Mouse (Mus musculus) testis, adult 2 months (tissue): ENCODE data around the gene Tmc8.

Experiments used
- CTCF ChIP-seq: fragments of 200-500 bp; IDR thresholded peaks from 2 replicates; pipeline ENCODE4 v1.5.1; 2012; ENCODE audit warnings: low read depth, mild to moderate bottlenecking, inconsistent platforms, low read length, moderate library complexity; ENCODE audit not compliant: control insufficient read depth, insufficient read depth, insufficient replicate concordance
- POLR2A ChIP-seq: fragments of 200-500 bp; IDR thresholded peaks from 2 replicates; pipeline ENCODE4 v1.6.1; 2012; ENCODE audit warnings: low read depth, mild to moderate bottlenecking, inconsistent platforms, low read length, moderate library complexity; ENCODE audit not compliant: control insufficient read depth

GRCm38 (mm10) chr11:117798160-117798541, 16.3 kb downstream of the Tmc8 start:
- TF ChIP-seq POLR2A (no peak), CTCF (no peak)
